Mouse (Mus musculus): ENCODE data around the gene Klk6. TPM values are rescaled to one million over a fixed set of nuclear protein-coding genes. Genes with fewer than 3 reads are reported as not detected.
A peak's percentile ranks its signal among the peaks of the same experiment; 100 is the strongest.

Gene Klk6
- polyA plus RNA-seq, 1 experiment from 2014 or later = not detected

DNA sequence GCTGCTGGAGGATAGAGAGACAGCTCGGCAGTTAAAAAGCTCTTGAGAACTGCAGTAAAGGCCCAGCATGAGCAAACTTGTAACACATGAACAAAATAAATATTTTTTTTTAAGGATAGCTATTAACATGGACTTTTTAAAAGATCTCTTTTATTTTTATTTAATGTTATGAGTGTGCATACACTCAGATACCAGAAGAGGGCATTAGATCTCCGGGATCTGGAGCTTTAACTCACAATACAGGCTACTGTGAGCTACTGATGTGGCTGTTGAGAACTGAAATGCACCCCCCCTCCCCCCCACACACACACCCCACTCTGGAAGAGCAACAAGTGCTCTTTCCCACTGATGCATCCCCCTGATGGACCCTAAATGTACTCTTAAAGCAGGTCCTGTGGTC, 35.0 kb upstream of the Klk6 start:
- H3K36me3 ChIP-seq = no peaks in the 10 kb centered on the region
- H3K4me2 ChIP-seq = no peak overlapping the region
- no peak overlapping the region for H3K4me3 ChIP-seq
- H3K4me1 ChIP-seq (replicated peaks) = no peaks in the 10 kb centered on the region
- 69% methylated on average over 2 of the region's 2 CpGs for WGBS
- H3K9me3 ChIP-seq = no peaks in the 10 kb centered on the region
- ATAC-seq (ENCODE audit: low FRiP score) = no peak
- H3K27ac ChIP-seq = no peak overlapping the region
- peaks cover 9% of the 10 kb centered on the region; the same call in 1 of the 2 replicates for H3K27me3 ChIP-seq
- no peak overlapping the region for H3K9ac ChIP-seq

DNA sequence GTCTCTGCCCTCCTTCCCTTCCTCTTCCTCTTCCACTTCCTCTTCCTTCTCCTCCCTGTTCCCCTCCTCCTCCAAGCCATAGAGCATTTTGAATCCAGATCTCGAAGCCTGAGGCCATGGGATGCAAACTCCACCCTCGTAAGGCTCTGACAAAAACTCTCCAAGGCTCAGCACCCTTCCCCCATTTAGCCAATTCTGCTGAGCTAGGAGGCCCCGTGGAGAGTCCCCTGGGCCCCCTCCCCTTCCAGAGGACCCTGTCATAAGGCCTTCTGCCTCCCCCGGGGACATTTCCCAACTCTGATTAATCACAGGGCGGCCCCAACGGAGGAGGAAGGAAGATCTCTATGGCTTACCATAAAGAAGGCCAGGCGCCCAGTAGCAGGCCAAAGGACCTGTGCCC, 32.7 kb upstream of the Klk6 start, which contains the start of gene Klk9:
Klk9 (plus strand) TSS at position 301 of the 400 bp plus-strand sequence.
- WGBS = 73% methylated on average over 7 of the region's 7 CpGs
- ATAC-seq (ENCODE audit: low FRiP score) = no peak

GRCm38 (mm10) chr7:43796355-43796754, 27.9 kb upstream of the Klk6 start:
- Histone ChIP-seq H3K9me3 (no peaks in the 10 kb centered on the region), H3K27ac (no peak overlapping the region), H3K4me3 (peak overlapping the region; percentile 49), H3K27me3 (peaks cover 59% of the 10 kb centered on the region), H3K9ac (peak overlapping the region; percentile 68; the same call in 1 of the 2 replicates), H3K36me3 (no peaks in the 10 kb centered on the region), H3K4me1 (replicated peaks) (peaks cover 17% of the 10 kb centered on the region), H3K4me2 (peak overlapping the region; percentile 75)
- no peak for ATAC-seq (ENCODE audit: low FRiP score)
- 7% methylated on average over 8 of the region's 8 CpGs for whole genome bisulfite sequencing

More for the DNA sequence above, 32.7 kb upstream of the Klk6 start, which contains the start of gene Klk9:
- H3K27ac ChIP-seq = no peak within 1 kb of the TSS
- H3K4me1 ChIP-seq (replicated peaks) = peaks cover 6% of the 10 kb centered on the region
- no peak within 1 kb of the TSS for H3K4me3 ChIP-seq
- no peaks in the 10 kb centered on the region for H3K36me3 ChIP-seq
- peaks cover 30% of the 10 kb centered on the region for H3K27me3 ChIP-seq
- H3K9me3 ChIP-seq = no peaks in the 10 kb centered on the region
- no peak within 1 kb of the TSS for H3K9ac ChIP-seq
- no peak within 1 kb of the TSS for H3K4me2 ChIP-seq

- peak; percentile 44 for ATAC-seq (ENCODE audit: low FRiP score)
- H3K9ac ChIP-seq = peak within 1 kb of the TSS; percentile 68
- no peaks in the 10 kb centered on the region for H3K9me3 ChIP-seq
- WGBS = under 1% methylated on average over 28 of the region's 28 CpGs
- peaks cover 59% of the 10 kb centered on the region for H3K27me3 ChIP-seq
- peak within 1 kb of the TSS; percentile 75 for H3K4me2 ChIP-seq
- no peak within 1 kb of the TSS for H3K27ac ChIP-seq
- H3K4me1 ChIP-seq (replicated peaks) = peaks cover 17% of the 10 kb centered on the region
- H3K4me3 ChIP-seq = peak within 1 kb of the TSS; percentile 49
- H3K36me3 ChIP-seq = no peaks in the 10 kb centered on the region
Measured at GRCm38 (mm10) chr7:43797333-43797769, 26.9 kb upstream of the Klk6 start, which contains the start of gene Klk8. Gene Klk8 (plus strand): TSS chr7:43797577.

DNA sequence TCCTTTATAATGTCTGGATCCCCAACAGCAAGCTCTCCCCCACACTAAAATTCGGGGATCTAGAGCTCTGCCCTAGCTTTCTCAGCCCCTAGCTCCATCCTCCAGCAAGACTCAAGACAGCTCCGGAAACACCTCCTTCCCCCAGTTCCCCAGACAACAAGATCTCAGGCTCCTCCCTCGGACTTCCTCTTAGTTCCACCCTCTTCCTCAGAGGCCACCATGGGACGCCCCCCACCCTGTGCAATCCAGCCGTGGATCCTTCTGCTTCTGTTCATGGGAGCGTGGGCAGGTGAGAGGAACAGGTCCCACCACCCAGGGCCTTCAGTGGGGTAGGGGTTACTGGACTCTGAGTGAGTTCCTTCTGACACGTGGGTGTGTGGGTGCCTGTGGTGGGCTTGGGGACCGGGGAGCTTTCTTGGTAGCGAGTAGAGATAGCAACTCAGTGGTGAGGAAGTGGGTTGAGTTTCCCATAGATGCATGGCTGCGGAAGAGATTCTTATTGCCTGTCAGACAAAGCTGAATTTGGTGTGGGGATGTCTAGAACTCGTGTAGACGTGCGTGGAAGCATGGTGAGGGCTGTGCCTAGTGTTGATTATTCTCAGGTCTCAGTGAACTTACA, 26.3 kb upstream of the Klk6 start:
- ATAC-seq (ENCODE audit: low FRiP score) = peak; percentile 19; the same call in 1 of the 2 replicates
- Histone ChIP-seq H3K27ac (no peak overlapping the region), H3K9ac (peak overlapping the region; percentile 68; the same call in 1 of the 2 replicates)

GRCm38 (mm10) chr7:43799876-43800275, 24.4 kb upstream of the Klk6 start:
- Histone ChIP-seq H3K27me3 (peaks cover 46% of the 10 kb centered on the region), H3K9me3 (no peaks in the 10 kb centered on the region), H3K4me1 (replicated peaks) (peaks cover 17% of the 10 kb centered on the region), H3K4me2 (no peak overlapping the region), H3K9ac (no peak overlapping the region), H3K27ac (no peak overlapping the region), H3K36me3 (no peaks in the 10 kb centered on the region), H3K4me3 (no peak overlapping the region)
- no peak for ATAC-seq (ENCODE audit: low FRiP score)
- 77% methylated on average over 7 of the region's 7 CpGs for WGBS

More for the DNA sequence above, 26.3 kb upstream of the Klk6 start:
- H3K9me3 ChIP-seq = no peaks in the 10 kb centered on the region
- H3K27me3 ChIP-seq = peaks cover 59% of the 10 kb centered on the region
- peak overlapping the region; percentile 75 for H3K4me2 ChIP-seq
- 44% methylated on average over 13 of the region's 13 CpGs for WGBS
- H3K36me3 ChIP-seq = no peaks in the 10 kb centered on the region
- peak overlapping the region; percentile 49 for H3K4me3 ChIP-seq
- peaks cover 17% of the 10 kb centered on the region for H3K4me1 ChIP-seq (replicated peaks)

DNA sequence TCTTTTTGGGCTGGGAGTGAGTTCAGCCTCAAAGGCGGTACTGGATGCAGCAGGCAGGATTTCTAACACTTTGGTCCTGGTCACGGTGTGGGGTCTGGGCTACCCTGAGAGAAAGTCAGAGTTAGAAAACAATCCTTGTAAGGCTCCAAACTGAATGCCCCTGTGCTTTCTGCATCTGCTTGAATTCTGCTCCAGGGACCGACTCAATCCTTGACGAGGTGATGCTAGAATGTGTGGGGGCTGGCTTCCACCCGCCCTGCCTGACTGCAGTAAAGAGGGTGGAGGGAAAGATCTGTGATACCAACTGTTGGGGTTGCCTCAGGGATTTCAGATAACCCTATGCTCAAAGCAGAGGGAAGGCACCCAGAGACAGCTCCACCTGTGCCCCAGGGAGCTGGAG, 13.3 kb upstream of the Klk6 start, which contains the start of gene Klk7:
Klk7 (plus strand) TSS at position 301 of the 400 bp plus-strand sequence.
- 62% methylated on average over 5 of the region's 5 CpGs for WGBS
- Histone ChIP-seq H3K27ac (no peak within 1 kb of the TSS), H3K9ac (no peak within 1 kb of the TSS), H3K4me3 (no peak within 1 kb of the TSS), H3K36me3 (no peaks in the 10 kb centered on the region), H3K4me2 (no peak within 1 kb of the TSS), H3K9me3 (no peaks in the 10 kb centered on the region), H3K4me1 (replicated peaks) (no peaks in the 10 kb centered on the region), H3K27me3 (no peaks in the 10 kb centered on the region)
- no peak for ATAC-seq (ENCODE audit: low FRiP score)

DNA sequence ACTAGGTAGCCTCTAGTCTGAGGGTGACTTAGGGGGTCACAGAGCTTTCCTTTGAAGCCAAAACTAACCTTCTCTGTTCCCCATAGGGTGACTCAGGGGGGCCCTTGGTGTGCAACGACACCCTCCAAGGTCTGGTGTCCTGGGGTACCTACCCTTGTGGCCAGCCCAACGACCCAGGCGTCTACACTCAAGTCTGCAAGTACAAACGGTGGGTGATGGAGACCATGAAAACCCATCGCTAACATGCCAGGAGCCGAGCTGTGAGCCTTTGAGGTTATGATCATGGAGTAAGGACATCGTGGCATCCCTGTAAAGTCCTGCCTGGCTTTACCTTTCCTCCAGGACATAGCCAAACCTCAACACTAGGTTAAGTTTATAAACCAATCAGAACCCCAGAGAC, 9.1 kb upstream of the Klk6 start:
- ATAC-seq (ENCODE audit: low FRiP score) = no peak
- no peak overlapping the region for H3K4me3 ChIP-seq
- H3K9me3 ChIP-seq = no peaks in the 10 kb centered on the region
- H3K4me2 ChIP-seq = no peak overlapping the region
- H3K27me3 ChIP-seq = no peaks in the 10 kb centered on the region
- H3K9ac ChIP-seq = no peak overlapping the region
- H3K4me1 ChIP-seq (replicated peaks) = no peaks in the 10 kb centered on the region
- WGBS = 91% methylated on average over 7 of the region's 7 CpGs
- no peaks in the 10 kb centered on the region for H3K36me3 ChIP-seq
- no peak overlapping the region for H3K27ac ChIP-seq

- no peak for ATAC-seq (ENCODE audit: low FRiP score)
- H3K4me2 ChIP-seq = no peak overlapping the region
Measured at GRCm38 (mm10) chr7:43816746-43817145, 7.6 kb upstream of the Klk6 start.

GRCm38 (mm10) chr7:43821581-43821980, 2.7 kb upstream of the Klk6 start:
- no peak overlapping the region for H3K4me3 ChIP-seq
- no peaks in the 10 kb centered on the region for H3K27me3 ChIP-seq
- no peak overlapping the region for H3K9ac ChIP-seq
- no peaks in the 10 kb centered on the region for H3K36me3 ChIP-seq
- no peaks in the 10 kb centered on the region for H3K4me1 ChIP-seq (replicated peaks)
- WGBS = 90% methylated on average over 7 of the region's 7 CpGs
- ATAC-seq (ENCODE audit: low FRiP score) = no peak
- no peak overlapping the region for H3K27ac ChIP-seq
- H3K4me2 ChIP-seq = no peak overlapping the region
- H3K9me3 ChIP-seq = no peaks in the 10 kb centered on the region

More at GRCm38 (mm10) chr7:43816746-43817145, 7.6 kb upstream of the Klk6 start:
- Histone ChIP-seq H3K36me3 (no peaks in the 10 kb centered on the region), H3K27me3 (no peaks in the 10 kb centered on the region), H3K4me1 (replicated peaks) (no peaks in the 10 kb centered on the region), H3K9ac (no peak overlapping the region), H3K9me3 (no peaks in the 10 kb centered on the region), H3K4me3 (no peak overlapping the region), H3K27ac (no peak overlapping the region)

DNA sequence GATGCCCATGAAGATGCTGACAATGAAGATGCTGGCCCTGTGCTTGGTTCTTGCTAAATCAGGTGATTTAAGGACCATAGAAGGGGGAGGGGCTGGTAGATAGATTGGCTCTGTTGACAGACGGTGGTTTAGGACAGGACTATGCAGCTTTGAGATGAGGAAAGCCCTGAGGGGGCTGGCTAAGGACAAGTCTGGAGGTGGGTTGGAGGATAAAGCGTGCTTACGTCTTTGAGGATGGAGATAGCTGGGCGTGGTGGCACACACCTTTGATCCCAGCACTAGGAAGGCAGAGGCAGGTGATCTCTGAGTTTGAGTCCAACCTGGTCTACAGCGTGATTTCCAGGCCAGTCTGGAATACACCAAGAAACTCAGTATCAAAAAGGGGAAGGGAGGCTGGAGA, 1.8 kb downstream of the Klk6 start:
- no peaks in the 10 kb centered on the region for H3K4me1 ChIP-seq (replicated peaks)
- H3K9ac ChIP-seq = no peak overlapping the region
- H3K27ac ChIP-seq = no peak overlapping the region
- no peak overlapping the region for H3K4me2 ChIP-seq
- no peak for ATAC-seq (ENCODE audit: low FRiP score)
- H3K4me3 ChIP-seq = no peak overlapping the region
- H3K36me3 ChIP-seq = no peaks in the 10 kb centered on the region
- 89% methylated on average over 5 of the region's 5 CpGs for WGBS
- no peaks in the 10 kb centered on the region for H3K27me3 ChIP-seq
- no peaks in the 10 kb centered on the region for H3K9me3 ChIP-seq

- Histone ChIP-seq H3K4me2 (no peak overlapping the region), H3K9ac (no peak overlapping the region), H3K27ac (no peak overlapping the region), H3K9me3 (no peaks in the 10 kb centered on the region), H3K4me3 (no peak overlapping the region), H3K4me1 (replicated peaks) (no peaks in the 10 kb centered on the region), H3K36me3 (no peaks in the 10 kb centered on the region), H3K27me3 (no peaks in the 10 kb centered on the region)
- WGBS = 85% methylated on average over 4 of the region's 4 CpGs
- no peak for ATAC-seq (ENCODE audit: low FRiP score)
Measured at GRCm38 (mm10) chr7:43827706-43828105, 3.4 kb downstream of the Klk6 start.

DNA sequence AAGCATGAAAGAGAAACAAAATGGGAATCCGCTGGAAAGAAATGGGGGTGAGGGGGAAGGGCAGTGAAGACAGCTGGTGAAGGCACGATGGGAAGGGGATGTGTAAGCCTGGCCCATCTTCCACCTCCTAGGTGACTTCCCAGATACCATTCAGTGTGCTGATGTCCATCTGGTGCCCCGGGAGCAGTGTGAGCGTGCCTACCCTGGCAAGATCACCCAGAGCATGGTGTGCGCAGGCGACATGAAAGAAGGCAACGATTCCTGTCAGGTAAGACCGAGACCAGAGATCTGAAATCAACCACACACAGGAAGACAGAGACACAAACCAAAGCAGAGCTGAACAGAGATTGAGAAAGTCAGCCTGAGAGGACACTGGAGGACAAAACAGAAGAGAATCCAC, 4.7 kb downstream of the Klk6 start:
- Histone ChIP-seq H3K36me3 (no peaks in the 10 kb centered on the region), H3K27me3 (no peaks in the 10 kb centered on the region), H3K4me3 (no peak overlapping the region), H3K9me3 (no peaks in the 10 kb centered on the region), H3K9ac (no peak overlapping the region), H3K27ac (no peak overlapping the region), H3K4me1 (replicated peaks) (no peaks in the 10 kb centered on the region), H3K4me2 (no peak overlapping the region)
- ATAC-seq (ENCODE audit: low FRiP score) = no peak
- 90% methylated on average over 8 of the region's 8 CpGs for WGBS

Measured in hindbrain, embryonic 13.5 days (tissue).